Mouse (Mus musculus): ENCODE measurements around the gene Gm9837. TPM values are rescaled to one million over a fixed set of nuclear protein-coding genes. Genes with fewer than 3 reads are reported as not detected.

Gm9837 gene
- polyA plus RNA-seq, 1 experiment = not detected

DNA sequence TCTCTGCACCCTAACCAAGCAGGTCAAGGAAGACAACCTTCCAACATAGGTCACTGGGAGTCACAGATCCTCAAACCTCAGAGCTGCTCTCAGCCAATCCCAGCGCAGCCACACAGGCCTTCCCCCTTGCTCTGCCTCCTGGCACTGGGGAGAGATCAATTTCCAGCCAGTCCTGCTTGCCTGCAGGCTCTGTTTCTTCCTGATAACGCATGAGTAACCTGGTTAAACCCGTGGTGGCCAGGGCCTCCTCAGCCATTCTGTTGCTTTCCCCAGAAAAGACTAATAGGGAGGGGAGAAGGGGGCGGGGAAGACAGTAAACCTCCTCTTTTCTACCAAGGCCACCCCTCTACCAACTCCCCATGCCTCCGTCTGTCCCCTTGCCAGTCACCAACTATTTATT is 8.6 kb downstream of the Gm9837 start:
- Histone ChIP-seq H3K27me3 (ENCODE audit: control insufficient read depth) (peaks cover 82% of the 10 kb centered on the region), H3K4me1 (ENCODE audit: control insufficient read depth) (peaks cover 41% of the 10 kb centered on the region), H3K36me3 (ENCODE audit: control insufficient read depth) (no peaks in the 10 kb centered on the region), H3K9me3 (ENCODE audit: control insufficient read depth, low read length) (peaks cover 21% of the 10 kb centered on the region), H3K4me3 (replicated peaks) (no peak overlapping the region)
- TF ChIP-seq GATA1 (IDR thresholded peaks at IDR 0.05; ENCODE audit: low read length) (no peak), TAL1 (IDR thresholded peaks at IDR 0.05; ENCODE audit: low read length) (no peak)

DNA sequence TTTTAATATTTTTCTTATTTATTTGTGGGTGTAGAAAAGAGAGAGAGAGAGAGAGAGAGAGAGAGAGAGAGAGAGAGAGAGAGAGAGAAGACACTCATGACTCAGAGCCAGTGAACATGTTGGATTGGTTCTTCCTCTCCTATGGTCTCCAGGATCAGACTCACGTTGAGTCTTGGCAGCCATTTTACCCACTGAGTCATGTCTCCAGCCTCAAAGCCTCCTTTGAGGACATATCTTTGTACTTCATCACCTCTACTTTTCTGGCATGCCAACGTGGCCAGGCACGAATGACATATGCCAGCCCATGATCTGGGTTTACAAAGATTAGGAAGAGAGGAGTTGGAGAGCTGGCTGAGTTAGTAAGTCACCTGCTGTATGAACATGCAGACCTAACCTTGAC is 10.1 kb downstream of the Gm9837 start:
- Histone ChIP-seq H3K4me1 (ENCODE audit: control insufficient read depth) (peaks cover 35% of the 10 kb centered on the region), H3K27me3 (ENCODE audit: control insufficient read depth) (peaks cover 82% of the 10 kb centered on the region), H3K36me3 (ENCODE audit: control insufficient read depth) (no peaks in the 10 kb centered on the region), H3K9me3 (ENCODE audit: control insufficient read depth, low read length) (peaks cover 21% of the 10 kb centered on the region), H3K4me3 (replicated peaks) (no peak overlapping the region)
- TF ChIP-seq TAL1 (IDR thresholded peaks at IDR 0.05; ENCODE audit: low read length) (no peak), GATA1 (IDR thresholded peaks at IDR 0.05; ENCODE audit: low read length) (no peak)

DNA sequence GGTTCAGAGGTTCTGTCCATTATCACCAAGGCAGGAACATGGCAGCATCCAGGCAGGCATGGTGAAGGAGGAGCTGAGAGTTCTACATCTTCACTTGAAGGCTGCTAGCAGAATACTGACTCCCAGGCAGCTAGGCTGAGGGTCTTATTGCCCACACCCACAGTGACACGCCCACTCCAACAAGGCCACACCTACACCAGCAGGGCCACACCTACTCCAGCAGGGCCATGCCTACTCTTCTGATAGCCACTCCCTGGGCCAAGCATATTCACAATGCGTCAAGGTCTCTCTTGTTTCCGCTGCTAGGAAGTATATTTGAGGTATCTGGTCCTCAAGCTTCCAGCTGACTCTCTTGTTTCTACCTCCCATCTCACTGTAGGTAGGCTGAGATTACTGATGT is 11.3 kb downstream of the Gm9837 start:
- Histone ChIP-seq H3K4me1 (ENCODE audit: control insufficient read depth) (peaks cover 35% of the 10 kb centered on the region), H3K36me3 (ENCODE audit: control insufficient read depth) (no peaks in the 10 kb centered on the region), H3K27me3 (ENCODE audit: control insufficient read depth) (peaks cover 81% of the 10 kb centered on the region), H3K9me3 (ENCODE audit: control insufficient read depth, low read length) (peaks cover 15% of the 10 kb centered on the region; the same call in 1 of the 2 replicates), H3K4me3 (replicated peaks) (no peak overlapping the region)
- TF ChIP-seq GATA1 (IDR thresholded peaks at IDR 0.05; ENCODE audit: low read length) (no peak), TAL1 (IDR thresholded peaks at IDR 0.05; ENCODE audit: low read length) (no peak)

DNA sequence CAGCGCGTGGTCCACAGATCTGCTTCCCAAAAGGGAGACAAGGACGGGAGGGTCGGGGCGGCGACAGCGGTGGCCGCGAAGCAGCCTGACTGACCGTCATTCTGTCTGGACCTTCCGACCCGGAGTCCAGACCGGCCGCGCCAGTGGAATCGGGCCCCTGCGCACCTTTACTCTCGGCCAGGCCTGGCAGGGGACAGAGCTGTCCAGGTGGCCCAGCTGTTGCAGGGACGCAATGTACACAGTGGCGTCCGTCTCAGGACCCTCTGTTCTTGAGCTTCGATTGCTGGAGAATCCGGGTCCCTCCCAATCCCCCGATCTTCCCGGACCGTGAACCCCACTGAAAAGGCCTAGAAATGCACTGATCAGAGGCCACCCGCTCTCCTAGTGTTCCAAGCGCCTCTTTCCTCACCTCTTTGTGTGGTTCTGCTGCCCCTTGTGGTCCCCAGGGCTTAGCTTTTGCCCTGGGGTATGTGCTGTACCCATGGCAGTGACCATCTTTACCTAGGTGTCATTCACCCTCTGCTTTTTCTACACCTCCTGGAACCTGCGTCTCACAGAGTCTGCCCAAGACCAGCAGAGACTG is 12.8 kb downstream of the Gm9837 start:
- peaks cover 72% of the 10 kb centered on the region for H3K27me3 ChIP-seq (ENCODE audit: control insufficient read depth)
- H3K4me3 ChIP-seq (replicated peaks) = peak overlapping the region; percentile 58
- TF ChIP-seq GATA1 (IDR thresholded peaks at IDR 0.05; ENCODE audit: low read length) (no peak), TAL1 (IDR thresholded peaks at IDR 0.05; ENCODE audit: low read length) (no peak)

DNA sequence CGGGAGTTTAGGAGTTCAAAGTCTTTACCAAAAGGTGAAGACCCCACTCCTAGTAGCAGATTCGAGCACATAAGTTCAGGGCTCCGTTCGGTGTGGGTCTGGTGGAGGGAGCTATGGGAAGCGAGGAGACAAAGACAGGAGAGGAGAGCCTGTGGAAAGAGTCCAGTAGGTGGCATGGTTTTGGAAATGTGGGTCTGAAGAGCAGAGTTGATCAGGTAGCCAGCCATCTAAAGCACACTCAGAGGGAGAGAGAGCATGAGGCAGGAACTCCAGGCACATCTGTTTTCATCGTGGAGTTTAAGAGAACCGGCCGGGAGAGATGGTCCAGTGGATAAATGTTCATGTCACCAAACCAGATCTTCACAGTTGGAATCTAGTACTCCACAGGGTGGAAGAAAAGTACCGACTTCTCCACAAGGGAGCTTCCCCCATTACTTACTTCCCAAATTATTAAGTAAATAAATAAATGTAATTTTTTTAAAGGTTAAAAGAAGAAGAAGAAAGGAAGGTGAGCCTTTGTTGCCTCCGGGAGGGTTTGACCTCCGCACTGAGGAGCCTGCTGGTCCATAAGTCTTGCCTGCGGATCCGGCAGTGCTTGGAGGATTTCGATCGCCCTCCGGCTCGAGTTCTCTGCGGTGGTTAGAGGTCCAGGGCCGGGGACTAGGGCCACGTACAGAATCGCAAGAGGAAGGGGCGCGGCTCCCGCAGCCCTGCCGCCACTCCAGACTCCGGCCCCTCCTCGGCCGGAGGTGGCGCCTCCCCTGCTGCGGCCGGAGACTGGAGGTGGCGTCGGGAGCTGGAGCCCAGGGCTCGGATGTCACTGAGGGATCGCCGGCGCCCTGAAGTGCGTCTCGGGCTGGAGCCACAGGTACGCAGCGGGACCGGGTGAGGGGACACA is 13.6 kb downstream of the Gm9837 start, which contains the start of the genes Gm10447 and Shroom1:
TSS of gene Gm10447 (minus strand) at position 637 of the 898 bp plus-strand sequence.
TSS of gene Shroom1 (plus strand) at position 732 of the 898 bp plus-strand sequence.
- no peaks in the 10 kb centered on the region for H3K36me3 ChIP-seq (ENCODE audit: control insufficient read depth)
- H3K9me3 ChIP-seq (ENCODE audit: control insufficient read depth, low read length) = peaks cover 9% of the 10 kb centered on the region; the same call in 1 of the 2 replicates
- H3K27me3 ChIP-seq (ENCODE audit: control insufficient read depth) = peaks cover 65% of the 10 kb centered on the region
- H3K4me3 ChIP-seq (replicated peaks) = peak within 1 kb of the TSS; percentile 58
- H3K4me1 ChIP-seq (ENCODE audit: control insufficient read depth) = peaks cover 18% of the 10 kb centered on the region
- TF ChIP-seq TAL1 (IDR thresholded peaks at IDR 0.05; ENCODE audit: low read length) (no peak), GATA1 (IDR thresholded peaks at IDR 0.05; ENCODE audit: low read length) (no peak)

More for the DNA sequence above, 12.8 kb downstream of the Gm9837 start:
- Histone ChIP-seq H3K4me1 (ENCODE audit: control insufficient read depth) (peaks cover 24% of the 10 kb centered on the region), H3K36me3 (ENCODE audit: control insufficient read depth) (no peaks in the 10 kb centered on the region), H3K9me3 (ENCODE audit: control insufficient read depth, low read length) (peaks cover 9% of the 10 kb centered on the region; the same call in 1 of the 2 replicates)

DNA sequence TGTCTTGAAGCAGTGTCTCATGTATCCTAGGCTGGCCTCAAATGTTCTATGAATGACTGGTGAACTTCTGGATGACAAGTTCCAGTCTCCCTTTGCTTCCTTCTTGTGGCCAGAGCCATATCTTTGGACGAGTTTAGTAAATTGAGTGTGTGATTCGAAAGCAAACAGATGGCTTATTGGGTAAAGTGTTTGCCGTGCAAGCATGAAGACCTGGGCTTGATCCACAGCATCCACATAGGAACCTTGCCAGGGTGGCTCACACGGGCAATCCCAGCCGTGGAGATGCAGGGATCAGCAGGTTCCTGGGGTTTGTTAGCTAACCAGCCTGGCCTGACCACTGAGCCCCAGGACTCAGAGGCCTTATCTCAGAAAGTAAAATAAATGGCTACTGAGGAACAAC is 17.2 kb downstream of the Gm9837 start:
- Histone ChIP-seq H3K9me3 (ENCODE audit: control insufficient read depth, low read length) (peaks cover 7% of the 10 kb centered on the region; the same call in 1 of the 2 replicates), H3K4me3 (replicated peaks) (no peak overlapping the region), H3K4me1 (ENCODE audit: control insufficient read depth) (peaks cover 9% of the 10 kb centered on the region), H3K27me3 (ENCODE audit: control insufficient read depth) (peaks cover 69% of the 10 kb centered on the region), H3K36me3 (ENCODE audit: control insufficient read depth) (no peaks in the 10 kb centered on the region)
- TF ChIP-seq GATA1 (IDR thresholded peaks at IDR 0.05; ENCODE audit: low read length) = no peak
- no peak for TF ChIP-seq TAL1 (IDR thresholded peaks at IDR 0.05; ENCODE audit: low read length)

DNA sequence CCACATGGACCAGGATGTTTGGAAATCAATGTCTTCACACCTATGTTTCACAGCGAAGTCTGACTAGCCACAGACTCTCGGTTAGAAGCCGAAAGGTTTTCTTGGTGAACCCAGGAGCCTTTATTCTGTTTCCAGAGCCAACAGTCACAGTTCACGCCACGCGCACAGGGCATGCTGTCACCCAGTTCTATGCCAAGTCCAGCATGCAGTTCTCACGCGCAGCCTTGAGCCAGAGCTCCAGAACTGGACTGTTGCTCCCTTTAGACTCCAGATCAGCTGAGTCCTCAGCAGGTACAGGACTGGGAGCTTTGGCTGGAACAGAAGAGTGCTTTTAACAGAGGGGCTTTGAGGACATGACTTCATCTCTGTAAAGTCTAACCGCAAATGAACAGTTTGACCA is 17.9 kb downstream of the Gm9837 start:
- Histone ChIP-seq H3K4me3 (replicated peaks) (no peak overlapping the region), H3K4me1 (ENCODE audit: control insufficient read depth) (peaks cover 6% of the 10 kb centered on the region), H3K36me3 (ENCODE audit: control insufficient read depth) (no peaks in the 10 kb centered on the region), H3K9me3 (ENCODE audit: control insufficient read depth, low read length) (peaks cover 4% of the 10 kb centered on the region; the same call in 1 of the 2 replicates), H3K27me3 (ENCODE audit: control insufficient read depth) (peaks cover 63% of the 10 kb centered on the region)
- no peak for TF ChIP-seq TAL1 (IDR thresholded peaks at IDR 0.05; ENCODE audit: low read length)
- TF ChIP-seq GATA1 (IDR thresholded peaks at IDR 0.05; ENCODE audit: low read length) = no peak

DNA sequence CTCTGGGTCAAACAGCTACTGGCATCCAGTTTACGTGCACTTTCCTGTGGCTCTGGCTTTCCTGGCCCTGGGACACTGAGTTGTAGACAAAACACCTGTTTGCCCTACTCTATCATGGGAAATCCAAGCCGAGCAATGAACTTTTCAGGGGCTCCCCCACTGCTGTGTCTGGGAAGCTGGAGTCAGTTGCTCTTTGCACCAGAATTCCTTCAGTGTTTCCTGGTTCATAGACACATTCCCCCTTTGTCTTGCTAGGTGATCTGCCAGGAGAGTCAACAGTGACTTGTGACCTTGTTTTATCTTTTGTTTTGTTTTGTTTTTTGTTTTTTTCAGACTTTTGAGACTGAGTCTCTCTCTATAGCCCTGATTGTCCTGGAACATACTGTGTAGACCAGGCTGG is 18.9 kb downstream of the Gm9837 start:
- Histone ChIP-seq H3K4me1 (ENCODE audit: control insufficient read depth) (no peaks in the 10 kb centered on the region), H3K27me3 (ENCODE audit: control insufficient read depth) (peaks cover 53% of the 10 kb centered on the region), H3K36me3 (ENCODE audit: control insufficient read depth) (no peaks in the 10 kb centered on the region), H3K9me3 (ENCODE audit: control insufficient read depth, low read length) (no peaks in the 10 kb centered on the region), H3K4me3 (replicated peaks) (no peak overlapping the region)
- no peak for TF ChIP-seq GATA1 (IDR thresholded peaks at IDR 0.05; ENCODE audit: low read length)
- TF ChIP-seq TAL1 (IDR thresholded peaks at IDR 0.05; ENCODE audit: low read length) = no peak

Measured in erythroblast, embryonic 14.5 days (primary cell).